Mouse (Mus musculus): Measurements from ENCODE around the gene Htra2.

DNA sequence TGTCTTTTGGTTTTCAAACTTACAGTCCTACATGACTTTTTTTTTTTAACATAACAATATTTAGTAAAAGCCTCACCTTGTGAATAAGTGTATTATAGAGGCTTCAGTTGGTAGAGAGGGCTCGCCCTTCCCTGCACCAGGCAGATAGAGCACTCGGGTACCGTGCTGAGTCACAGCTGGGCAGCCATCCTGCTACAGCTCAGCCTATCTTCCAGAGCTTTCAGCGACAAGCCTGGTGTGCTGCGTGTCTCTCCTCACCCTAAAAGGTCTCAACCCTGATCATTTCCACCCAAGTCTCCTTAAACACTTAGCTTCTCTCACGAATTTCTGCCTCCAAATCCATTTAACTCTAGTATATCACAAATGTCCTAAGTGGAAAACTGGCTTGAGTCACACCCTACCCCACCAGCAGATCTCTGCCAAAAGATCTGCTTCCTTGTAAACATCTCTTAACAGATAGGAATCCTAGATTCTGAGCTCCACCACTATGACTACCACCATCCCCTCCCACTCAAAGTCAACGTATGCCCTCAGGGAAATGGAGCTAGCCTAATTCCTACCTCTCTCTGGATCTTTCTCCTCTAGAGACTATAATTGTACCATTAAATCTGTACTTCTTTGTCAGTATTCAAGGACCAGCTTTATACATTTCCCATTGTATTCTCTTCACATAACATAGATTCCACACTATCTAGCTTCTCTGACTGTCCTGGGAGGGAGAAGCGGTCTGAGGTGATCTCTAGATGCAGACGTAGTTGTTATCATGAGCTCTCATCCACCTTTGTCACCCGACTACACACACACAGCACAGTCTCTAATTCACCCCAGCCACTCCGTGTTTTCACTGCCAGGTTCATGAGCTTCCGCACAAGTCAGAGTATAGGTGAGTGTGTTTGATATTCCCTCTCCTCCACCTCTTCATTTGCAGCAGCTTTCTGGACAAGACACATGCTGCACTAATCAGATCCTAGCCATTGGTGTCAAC is 40.3 kb downstream of the Htra2 start:
- TF ChIP-seq CTCF (IDR thresholded peaks at IDR 0.05; ENCODE audit: borderline replicate concordance, insufficient read depth, low read depth, low read length) (no peak), POLR2A (IDR thresholded peaks at IDR 0.05; ENCODE audit: borderline replicate concordance, insufficient read depth, low read length) (no peak)
